Mouse (Mus musculus): Measurements from ENCODE around the gene ccdc198.

GRCm38 (mm10) chr14:49186270-49186669 is 59.0 kb downstream of the ccdc198 start:
- TF ChIP-seq CTCF (IDR thresholded peaks at IDR 0.05; ENCODE audit: insufficient read depth, low read depth, low read length), result no peak
- TF ChIP-seq POLR2A (IDR thresholded peaks at IDR 0.05; ENCODE audit: insufficient read depth, low read depth, low read length), result no peak
